Mouse (Mus musculus): ENCODE measurements around the gene Krtap1-3.

Gene Krtap1-3

GRCm38 (mm10) chr11:99557976-99558745 is 33.0 kb downstream of the Krtap1-3 start:
- DNase-seq (ENCODE audit: low spot score) = no peak

DNA sequence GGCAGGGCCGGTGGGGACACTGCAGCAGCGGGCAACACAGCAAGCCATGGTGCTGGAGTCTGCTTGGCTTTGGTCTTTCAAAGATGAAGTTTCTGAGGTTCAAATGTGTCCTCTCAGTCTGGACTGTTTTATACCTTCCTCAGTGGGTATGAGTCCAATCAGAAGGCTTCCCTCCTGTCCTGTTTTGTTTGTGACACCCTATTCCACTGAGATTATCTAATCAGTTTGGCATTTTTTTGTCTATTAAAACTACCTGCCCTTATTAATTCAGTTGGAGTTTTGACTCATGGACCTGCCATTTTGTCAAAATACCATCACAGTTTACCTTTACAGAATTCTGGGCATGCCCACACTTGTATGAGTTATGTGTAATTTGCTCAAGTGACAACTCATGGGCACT is 34.4 kb downstream of the Krtap1-3 start, which contains the start of gene Krtap3-2:
Krtap3-2 (minus strand) TSS at position 101 of the 400 bp plus-strand sequence.
- DNase-seq (ENCODE audit: low spot score) = no peak

GRCm38 (mm10) chr11:99556195-99556594 is 34.9 kb downstream of the Krtap1-3 start:
- no peak for DNase-seq (ENCODE audit: low spot score)

DNA sequence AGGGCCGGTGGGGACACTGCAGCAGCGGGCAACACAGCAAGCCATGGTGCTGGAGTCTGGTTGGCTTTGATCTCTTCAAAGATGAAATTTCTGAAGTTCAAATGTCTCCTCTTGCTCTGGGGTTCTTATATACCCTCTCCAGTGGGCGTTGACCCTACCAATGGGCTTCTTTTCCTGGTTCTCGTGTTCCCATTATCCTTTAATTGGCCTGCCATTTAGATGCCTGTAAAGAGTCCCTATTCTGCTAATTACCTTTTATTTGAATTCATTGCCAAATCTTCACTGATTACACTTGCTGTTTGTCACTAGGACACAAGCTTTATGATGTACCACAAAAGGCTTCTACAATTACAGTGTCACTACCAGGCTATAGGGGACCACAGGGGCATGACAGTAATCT is 40.4 kb downstream of the Krtap1-3 start, which contains the start of gene Krtap3-3:
Krtap3-3 (minus strand) TSS at position 101 of the 400 bp plus-strand sequence.
- DNase-seq (ENCODE audit: low spot score) = no peak

DNA sequence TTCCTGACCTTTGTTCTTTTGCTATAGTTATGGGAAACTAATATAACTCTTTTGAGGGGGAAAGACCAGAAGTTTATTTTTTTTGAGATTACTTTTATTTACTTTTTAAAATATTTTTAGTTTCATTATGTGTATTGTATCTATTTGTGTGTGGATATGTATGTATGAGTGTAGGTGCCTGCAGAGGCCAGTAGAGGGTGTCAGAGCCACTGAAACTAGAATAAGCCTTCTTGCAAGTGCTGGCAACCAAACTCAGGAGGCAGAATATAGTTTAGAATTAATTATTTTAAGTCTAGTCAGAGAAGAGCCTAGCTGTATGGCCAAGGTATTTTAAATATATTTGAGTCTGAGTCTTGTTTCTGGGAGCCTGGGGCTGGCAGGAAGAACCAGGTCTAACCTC is 43.2 kb downstream of the Krtap1-3 start:
- no peak for DNase-seq (ENCODE audit: low spot score)

All from urinary bladder, postnatal 25 days (tissue).